Mouse (Mus musculus) lung, adult 2 months (tissue): ENCODE measurements around the gene Srsf3.

Experiments used
- CTCF ChIP-seq: fragments of 200-500 bp; IDR thresholded peaks from 2 replicates; pipeline ENCODE4 v1.5.1; 2011; ENCODE audit warnings: mild to moderate bottlenecking, low read length, control low read depth; ENCODE audit not compliant: insufficient read depth
- POLR2A ChIP-seq: fragments of 200-500 bp; IDR thresholded peaks from 2 replicates; pipeline ENCODE4 v1.6.1; 2011; ENCODE audit warnings: low read depth, mild to moderate bottlenecking, control low read depth, low read length, borderline replicate concordance; ENCODE audit errors: extremely low read depth

- TF ChIP-seq CTCF (no peak), POLR2A (no peak)
Observed at GRCm38 (mm10) chr17:29058487-29058886, 26.1 kb downstream of the Srsf3 start.
